Mouse (Mus musculus) ES-Bruce4 (cell line): ENCODE results near the gene Apof. TPM values are rescaled to one million over a fixed set of nuclear protein-coding genes. Genes with fewer than 3 reads are reported as not detected.
A peak's percentile ranks its signal among the peaks of the same experiment; 100 is the strongest.
"Not testable (repeated sequence)": the region's sequence is repeated elsewhere in the genome, so short reads cannot be mapped to it uniquely, and the experiment has no call there.

Source experiments
- H3K27ac ChIP-seq: 2 replicates; pipeline ENCODE4 v1.5.1; 2012; ENCODE audit warnings: low read length, inconsistent platforms; ENCODE audit not compliant: insufficient read depth
- H3K27me3 ChIP-seq: 2 replicates; pipeline ENCODE4 v1.6.1; 2012; ENCODE audit warnings: mild to moderate bottlenecking, low read length, inconsistent platforms; ENCODE audit not compliant: control insufficient read depth, poor library complexity, insufficient read depth, severe bottlenecking
- H3K36me3 ChIP-seq: 2 replicates; pipeline ENCODE4 v1.6.1; 2012; ENCODE audit warnings: inconsistent platforms, mild to moderate bottlenecking, low read length, moderate library complexity; ENCODE audit not compliant: control insufficient read depth, poor library complexity, insufficient read depth, severe bottlenecking
- H3K4me1 ChIP-seq: one replicate; pipeline ENCODE4 v1.8.1; 2011; ENCODE audit warnings: low read length; ENCODE audit not compliant: control insufficient read depth, insufficient read depth
- H3K4me3 ChIP-seq: 2 replicates; pipeline ENCODE4 v1.5.1; 2011; ENCODE audit warnings: low read depth, mild to moderate bottlenecking, low read length
- H3K9ac ChIP-seq: 2 replicates; pipeline ENCODE4 v1.6.1; 2012; ENCODE audit warnings: low read depth, mild to moderate bottlenecking, inconsistent platforms; ENCODE audit not compliant: poor library complexity, severe bottlenecking
- H3K9me3 ChIP-seq: replicated peaks from 2 replicates; pipeline ENCODE4 v1.6.1; 2012; ENCODE audit warnings: mild to moderate bottlenecking, low read length, inconsistent platforms; ENCODE audit not compliant: control insufficient read depth, poor library complexity, insufficient read depth, severe bottlenecking
- CTCF ChIP-seq: IDR thresholded peaks from one replicate; pipeline ENCODE4 v1.8.1; 2011; ENCODE audit warnings: low read depth, low read length
- EP300 ChIP-seq: IDR thresholded peaks from 2 replicates; pipeline ENCODE4 v1.6.1; 2011; ENCODE audit warnings: low read depth, low read length; ENCODE audit not compliant: insufficient read depth
- POLR2A ChIP-seq: IDR thresholded peaks from one replicate; pipeline ENCODE4 v1.8.1; 2011; ENCODE audit warnings: low read length; ENCODE audit not compliant: insufficient read depth
- polyA plus RNA-seq: library from polyadenylated mRNA; stranded (reverse); fragments of >200 nt; gene quantifications from 2 replicates; pipeline ENCODE4 v1.2.4, GENCODE M21; 2011; ENCODE audit warnings: low read depth; ENCODE audit not compliant: missing spikeins, insufficient read depth, insufficient read length

Gene Apof
- polyA plus RNA-seq, 1 experiment = not detected

DNA sequence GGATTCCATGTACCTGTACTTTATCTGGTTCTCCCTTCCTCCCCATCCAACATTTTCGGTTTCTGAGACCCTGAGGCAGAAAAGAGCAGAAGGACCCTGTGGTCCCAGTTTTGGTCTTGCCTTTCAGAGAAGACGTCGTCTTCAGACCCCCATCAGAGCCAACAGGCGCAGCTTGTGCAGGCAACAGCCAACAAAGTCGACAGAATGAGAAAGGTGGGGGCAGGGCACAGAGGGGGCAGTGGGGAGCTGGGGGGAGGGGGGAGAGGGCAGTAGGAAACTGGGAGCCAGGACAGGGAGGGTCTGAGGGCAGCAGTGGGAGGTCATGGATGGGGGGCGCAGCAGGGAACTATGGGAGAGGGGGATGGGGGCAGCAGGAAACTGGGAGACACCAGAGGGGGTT is 9.7 kb downstream of the Apof start:
- no peak for TF ChIP-seq CTCF
- TF ChIP-seq POLR2A = no peak
- no peak for TF ChIP-seq EP300
- Histone ChIP-seq H3K9me3 (no peaks in the 10 kb centered on the region), H3K27ac (no peak overlapping the region), H3K4me3 (no peak overlapping the region), H3K4me1 (no peaks in the 10 kb centered on the region), H3K27me3 (no peaks in the 10 kb centered on the region), H3K9ac (no peak overlapping the region), H3K36me3 (peaks cover 22% of the 10 kb centered on the region)

DNA sequence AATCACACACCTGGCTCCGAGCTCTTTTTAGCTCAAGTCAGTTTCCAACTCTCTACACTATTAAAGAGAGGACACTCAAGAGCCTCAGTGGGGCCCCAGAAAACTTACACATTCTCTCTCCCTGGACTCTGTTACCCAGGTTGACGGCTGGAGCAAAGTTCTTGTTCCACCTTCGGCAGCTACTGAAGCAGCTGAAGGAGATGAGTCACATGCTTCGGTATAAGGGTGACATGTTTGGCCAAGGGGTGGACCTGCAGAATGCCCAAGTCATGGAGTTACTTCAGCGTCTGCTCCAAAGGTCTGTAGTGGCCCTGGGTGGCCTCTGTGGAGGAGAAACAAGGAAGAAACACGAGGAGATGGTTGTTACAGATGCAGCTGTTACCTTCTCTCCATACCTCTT is 12.5 kb downstream of the Apof start:
- peaks cover 31% of the 10 kb centered on the region for H3K36me3 ChIP-seq
- no peak overlapping the region for H3K4me3 ChIP-seq
- TF ChIP-seq CTCF (no peak), EP300 (no peak), POLR2A (no peak)
- no peaks in the 10 kb centered on the region for H3K9me3 ChIP-seq
- H3K4me1 ChIP-seq = no peaks in the 10 kb centered on the region
- no peaks in the 10 kb centered on the region for H3K27me3 ChIP-seq
- no peak overlapping the region for H3K27ac ChIP-seq
- H3K9ac ChIP-seq = no peak overlapping the region

DNA sequence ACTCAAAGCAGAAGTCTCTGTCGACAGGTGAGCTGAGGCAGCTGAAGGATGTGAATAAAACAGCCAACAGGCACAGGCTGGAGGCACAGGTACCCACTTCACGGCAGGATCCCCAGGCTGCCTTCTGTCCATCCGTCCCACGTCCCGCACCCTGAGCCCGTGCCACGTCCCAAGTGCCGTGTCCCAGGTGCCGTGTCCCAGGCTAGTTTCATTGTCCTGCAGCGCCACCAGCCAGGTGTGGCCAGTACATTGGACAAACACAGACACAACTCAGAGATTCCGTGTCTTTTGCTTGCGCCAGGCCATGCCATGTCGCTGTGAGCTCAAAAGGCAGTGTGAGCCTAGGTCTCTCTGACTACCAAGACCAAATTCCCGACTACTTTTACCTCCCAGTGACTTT is 13.2 kb downstream of the Apof start:
- Histone ChIP-seq H3K27ac (no peak overlapping the region), H3K27me3 (no peaks in the 10 kb centered on the region), H3K9me3 (no peaks in the 10 kb centered on the region), H3K4me1 (no peaks in the 10 kb centered on the region), H3K9ac (no peak overlapping the region), H3K36me3 (peaks cover 31% of the 10 kb centered on the region), H3K4me3 (no peak overlapping the region)
- no peak for TF ChIP-seq EP300
- TF ChIP-seq CTCF = no peak
- TF ChIP-seq POLR2A = no peak

DNA sequence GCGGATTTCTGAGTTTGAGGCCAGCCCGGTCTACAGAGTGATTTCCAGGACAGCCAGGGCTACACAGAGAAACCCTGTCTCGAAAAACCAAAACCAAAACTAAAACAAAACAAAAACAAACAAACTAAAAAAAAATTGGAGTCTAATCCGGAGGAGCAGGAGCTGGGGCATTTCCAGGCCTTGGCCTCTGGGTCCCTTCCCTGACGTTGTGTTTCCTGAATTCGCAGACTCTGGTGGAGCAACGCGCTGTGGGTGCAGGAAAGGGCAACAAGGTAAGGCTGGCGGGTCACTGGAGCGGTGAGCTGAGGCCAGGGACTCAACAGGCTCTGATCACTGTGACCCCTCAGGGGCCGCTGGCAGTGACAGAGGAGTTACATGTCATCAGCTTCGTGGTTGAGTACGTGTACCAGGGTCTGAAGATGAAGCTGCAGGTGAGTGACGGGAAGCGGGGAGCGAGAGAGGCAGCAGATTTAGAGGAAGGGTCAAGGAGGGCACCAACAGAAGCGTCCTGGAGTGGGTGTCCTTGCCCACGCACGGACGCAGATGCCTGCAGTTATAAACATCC is 14.5 kb downstream of the Apof start:
- Histone ChIP-seq H3K4me1 (no peaks in the 10 kb centered on the region), H3K36me3 (peaks cover 29% of the 10 kb centered on the region), H3K27me3 (no peaks in the 10 kb centered on the region), H3K9ac (no peak overlapping the region), H3K4me3 (peak overlapping the region; percentile 8), H3K9me3 (no peaks in the 10 kb centered on the region), H3K27ac (no peak overlapping the region)
- TF ChIP-seq POLR2A (no peak), EP300 (no peak), CTCF (no peak)

DNA sequence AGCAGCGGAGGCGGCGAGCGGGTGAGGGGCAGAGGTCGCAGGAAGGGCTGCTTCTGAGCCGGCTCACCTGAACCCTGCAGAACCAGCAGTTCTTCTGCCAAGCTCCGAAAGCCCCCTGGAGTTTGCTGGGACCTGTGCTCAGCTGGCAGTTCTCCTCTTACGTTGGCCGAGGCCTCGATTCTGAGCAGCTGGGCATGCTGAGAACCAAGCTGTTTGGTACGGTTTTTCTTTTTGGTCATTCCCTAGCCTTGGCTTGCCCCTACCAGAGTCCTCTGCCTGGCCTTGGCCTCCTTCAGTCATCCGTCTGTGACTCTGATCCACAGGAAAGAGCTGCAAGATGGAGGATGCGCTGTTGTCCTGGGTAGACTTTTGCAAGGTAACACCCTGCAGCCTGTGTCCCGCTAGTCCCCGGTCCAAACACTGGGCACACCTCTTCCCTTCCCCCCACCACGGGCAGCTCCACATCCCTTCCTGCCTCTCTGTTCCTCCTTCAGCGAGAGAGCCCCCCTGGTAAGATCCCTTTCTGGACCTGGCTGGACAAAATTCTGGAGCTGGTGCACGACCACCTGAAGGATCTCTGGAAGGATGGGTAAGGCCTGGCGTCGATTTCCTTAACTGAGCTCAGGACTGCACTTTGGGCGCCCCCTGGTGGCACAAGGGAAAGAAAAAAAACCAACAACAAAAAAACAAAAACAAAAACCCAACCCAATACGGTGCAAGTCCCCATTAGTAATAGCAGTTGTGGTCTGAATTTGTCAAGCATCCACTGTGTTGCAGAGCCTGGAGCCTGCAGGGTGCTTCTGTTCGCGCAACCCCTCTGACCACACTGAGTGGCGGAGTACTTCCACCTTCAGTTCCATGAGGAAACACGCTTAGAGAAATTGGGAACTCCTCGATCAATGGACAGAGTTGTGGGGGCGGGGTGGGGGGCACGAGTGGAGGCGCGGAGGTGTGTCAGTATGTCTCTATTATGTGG is 15.4 kb downstream of the Apof start:
- Histone ChIP-seq H3K4me1 (no peaks in the 10 kb centered on the region), H3K27ac (peak overlapping the region; percentile 5; the same call in 1 of the 2 replicates), H3K9me3 (no peaks in the 10 kb centered on the region), H3K4me3 (peak overlapping the region; percentile 25), H3K9ac (peak overlapping the region; percentile 10; the same call in 1 of the 2 replicates), H3K27me3 (no peaks in the 10 kb centered on the region), H3K36me3 (peaks cover 23% of the 10 kb centered on the region)
- TF ChIP-seq CTCF (peak; percentile 72), EP300 (no peak)

DNA sequence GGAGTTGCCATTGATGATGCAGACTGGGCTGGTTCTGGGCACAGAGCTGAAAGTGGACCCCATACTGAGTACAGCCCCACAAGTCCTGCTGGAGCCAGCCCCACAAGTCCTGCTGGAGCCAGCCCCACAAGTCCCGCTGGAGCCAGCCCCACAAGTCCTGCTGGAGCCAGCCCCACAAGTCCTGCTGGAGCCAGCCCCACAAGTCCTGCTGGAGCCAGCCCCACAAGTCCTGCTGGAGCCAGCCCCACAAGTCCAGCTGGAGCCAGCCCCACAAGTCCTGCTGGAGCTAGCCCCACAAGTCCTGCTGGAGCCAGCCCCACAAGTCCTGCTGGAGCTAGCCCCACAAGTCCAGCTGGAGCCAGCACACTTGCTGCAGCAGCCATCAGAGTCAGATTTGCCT is 22.1 kb downstream of the Apof start:
- not testable (repeated sequence) for H3K4me1 ChIP-seq, H3K27me3 ChIP-seq, H3K9ac ChIP-seq, H3K4me3 ChIP-seq, H3K9me3 ChIP-seq, H3K27ac ChIP-seq
- H3K36me3 ChIP-seq = peaks cover 24% of the 10 kb centered on the region
